Mouse (Mus musculus) granulocyte monocyte progenitor cell, adult 5-6 weeks (primary cell): Measurements from ENCODE around the gene Gm17651. TPM values are rescaled to one million over a fixed set of nuclear protein-coding genes. Genes with fewer than 3 reads are reported as not detected.

Experiments
- ATAC-seq: replicated peaks from 2 replicates; pipeline ENCODE4 v1.8.0; 2016; ENCODE audit warnings: mild to moderate bottlenecking, moderate TSS enrichment, inconsistent platforms; ENCODE audit not compliant: poor library complexity, severe bottlenecking
- total RNA-seq, 2 experiments: library from RNA; stranded (forward) in 1 of 2; stranded (reverse) in 1 of 2; fragments of 200-712, 200-1000 nt in 1 of 2; fragments of >200 nt in 1 of 2; fragmentation: Nextera tagmentation in 1 of 2; gene quantifications; 2 replicates each; pipeline ENCODE4 v1.2.3; 2014 to 2017

Gene Gm17651
- total RNA-seq, 2 experiments from 2014 or later = not detected

DNA sequence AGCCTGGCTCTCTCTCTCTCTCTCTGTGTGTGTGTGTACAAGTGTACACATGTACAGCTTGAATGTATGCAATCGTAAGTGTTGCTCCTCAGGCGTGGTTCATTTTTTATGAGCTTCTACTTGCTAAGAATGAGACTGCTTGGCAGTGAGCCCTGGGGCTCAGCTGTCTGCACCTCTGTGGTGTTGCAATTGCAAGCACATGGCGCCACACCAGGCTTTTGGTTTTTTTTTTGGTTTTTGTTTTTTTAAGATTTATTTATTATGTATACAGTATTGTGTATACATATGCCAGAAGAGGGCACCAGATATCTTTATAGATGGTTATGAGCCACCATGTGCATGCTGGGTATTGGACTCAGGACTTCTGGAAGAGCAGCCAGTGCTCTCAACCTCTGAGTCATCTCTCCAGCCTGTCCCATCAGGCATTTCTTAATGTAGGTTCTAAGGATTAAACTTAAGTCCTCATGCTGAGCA, 40.2 kb downstream of the Gm17651 start:
- ATAC-seq = peak; percentile 65

- no peak for ATAC-seq
Measured at GRCm38 (mm10) chr3:97633456-97633855, 41.0 kb downstream of the Gm17651 start.

DNA sequence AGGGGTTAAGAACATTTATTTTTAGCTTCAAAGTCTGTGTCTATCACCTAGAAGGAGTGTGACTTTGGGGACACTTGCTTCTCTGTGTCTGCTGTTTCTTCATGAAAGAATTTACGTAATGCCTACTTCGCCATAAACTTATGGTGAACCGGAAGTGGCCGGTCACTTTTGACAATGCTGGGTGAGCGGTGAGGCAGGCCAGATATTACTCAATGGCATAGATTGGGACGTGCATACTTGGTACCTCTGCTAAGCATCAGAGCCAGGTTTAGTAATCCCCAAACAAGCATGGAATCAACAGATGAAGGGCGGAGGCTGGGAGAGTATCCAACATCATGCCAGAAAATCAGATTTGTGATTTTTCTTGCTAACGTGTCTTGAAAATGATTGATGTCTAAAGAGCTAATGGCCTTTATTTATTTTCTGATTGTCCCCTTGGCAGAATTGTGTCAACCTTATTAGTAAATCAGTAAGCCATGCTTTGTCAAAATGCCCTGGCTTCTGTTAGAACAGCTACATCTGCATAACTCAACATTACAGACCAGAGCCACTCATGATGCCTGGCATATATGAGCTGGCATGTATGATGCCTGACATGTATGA, 43.1 kb downstream of the Gm17651 start:
- ATAC-seq = peak; percentile 72

DNA sequence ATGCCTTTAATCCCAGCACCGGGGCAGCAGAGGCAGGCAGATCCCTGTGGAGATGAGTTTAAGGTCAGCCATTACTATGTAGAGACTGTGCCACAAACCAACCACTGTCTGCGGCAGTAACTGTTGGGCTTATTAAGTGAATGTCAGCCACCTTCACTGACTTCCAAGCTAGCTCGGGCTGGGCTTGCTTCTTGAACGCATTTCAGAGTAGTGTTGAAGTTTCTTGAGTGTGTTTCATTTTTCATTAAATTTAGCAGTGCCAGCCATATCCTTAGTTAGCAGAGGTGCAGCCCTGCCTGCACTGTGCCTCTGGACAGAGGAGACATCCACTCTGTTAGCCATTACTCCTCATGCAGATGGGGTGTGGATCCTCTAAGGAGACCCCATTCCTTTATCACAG, 43.7 kb downstream of the Gm17651 start:
- no peak for ATAC-seq

- no peak for ATAC-seq
Measured at GRCm38 (mm10) chr3:97629941-97630340, 44.6 kb downstream of the Gm17651 start.

DNA sequence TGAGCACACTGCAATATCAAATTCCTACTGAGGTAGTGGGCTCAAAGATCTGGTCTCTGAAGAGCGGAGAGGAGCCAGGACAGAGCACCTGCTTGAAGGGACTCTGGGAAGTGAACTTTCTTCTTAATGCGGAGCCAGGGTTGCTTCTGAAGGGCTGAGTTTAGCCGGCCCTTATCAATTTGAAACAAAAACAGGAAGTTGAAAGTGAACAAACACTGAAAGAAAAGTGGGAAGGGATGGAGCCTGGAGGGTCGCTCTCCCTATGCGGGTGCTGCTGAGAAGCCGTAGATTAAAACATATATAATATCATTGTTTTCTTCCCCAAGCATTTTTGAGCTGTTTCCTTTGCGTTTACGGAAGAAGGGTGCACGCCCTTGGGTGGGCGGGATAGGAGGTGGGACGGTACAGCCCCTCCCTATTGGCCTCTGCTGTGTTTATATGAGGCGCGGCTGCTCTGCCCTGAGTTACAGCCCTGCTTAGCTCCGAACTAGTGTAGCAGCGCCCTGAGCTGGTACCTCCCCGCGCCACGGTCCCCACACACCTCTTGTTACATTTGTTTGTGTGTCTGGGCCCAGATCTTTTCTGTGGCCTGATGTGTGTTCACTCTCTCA, 46.0 kb downstream of the Gm17651 start, which contains the start of gene Fmo5:
Fmo5 (plus strand) TSS at position 414 of the 611 bp plus-strand sequence.
- ATAC-seq = peak; percentile 81

GRCm38 (mm10) chr3:97627893-97628292, 46.6 kb downstream of the Gm17651 start:
- peak; percentile 60 for ATAC-seq

- no peak for ATAC-seq
Measured at GRCm38 (mm10) chr3:97624611-97625010, 49.9 kb downstream of the Gm17651 start.

Other genes starting within 250 kb of the Gm17651 start
- 13.7 and 28.1 TPM in 2 replicates for gene Chd1l, start 64.5 kb downstream of the Gm17651 start, total RNA-seq (2014; fragmentation: Nextera tagmentation)
- 48.8 and 55.6 TPM in 2 replicates for gene Chd1l, start 64.5 kb downstream of the Gm17651 start, total RNA-seq (2017)
- gene Fmo5, start 45.9 kb downstream of the Gm17651 start, total RNA-seq (2014; fragmentation: Nextera tagmentation) = 1.8 and 6.8 TPM in 2 replicates
- gene Fmo5, start 45.9 kb downstream of the Gm17651 start, total RNA-seq (2017) = 1.5 and 1.8 TPM in 2 replicates
- 4.1 and 10.1 TPM in 2 replicates for gene Prkab2, start 16.5 kb downstream of the Gm17651 start, total RNA-seq (2014; fragmentation: Nextera tagmentation)
- 3.3 and 5.0 TPM in 2 replicates for gene Prkab2, start 16.5 kb downstream of the Gm17651 start, total RNA-seq (2017)
- gene Pde4dip, start 214.0 kb upstream of the Gm17651 start, total RNA-seq (2014; fragmentation: Nextera tagmentation) = 5.0 and 8.1 TPM in 2 replicates
- gene Pde4dip, start 214.0 kb upstream of the Gm17651 start, total RNA-seq (2017) = 7.5 and 9.7 TPM in 2 replicates
- gene Sec22b, start 226.5 kb upstream of the Gm17651 start, total RNA-seq (2014; fragmentation: Nextera tagmentation) = 71.1 and 89.5 TPM in 2 replicates
- 83.2 and 100 TPM in 2 replicates for gene Sec22b, start 226.5 kb upstream of the Gm17651 start, total RNA-seq (2017)